Mouse (Mus musculus) C2C12 (cell line): ENCODE results near the gene Tbc1d9.

Experiments used
- CTCF ChIP-seq: IDR thresholded peaks from one replicate; pipeline ENCODE4 v1.5.1; 2011; ENCODE audit not compliant: control insufficient read depth, insufficient read depth, insufficient read length
- MYOD1 ChIP-seq: IDR thresholded peaks from one replicate; pipeline ENCODE4 v1.6.1; 2011; ENCODE audit warnings: low read depth; ENCODE audit not compliant: control insufficient read depth, insufficient read length
- USF1 ChIP-seq: IDR thresholded peaks from one replicate; pipeline ENCODE4 v1.6.1; 2011; ENCODE audit warnings: low read depth, mild to moderate bottlenecking, control low read depth, moderate library complexity

DNA sequence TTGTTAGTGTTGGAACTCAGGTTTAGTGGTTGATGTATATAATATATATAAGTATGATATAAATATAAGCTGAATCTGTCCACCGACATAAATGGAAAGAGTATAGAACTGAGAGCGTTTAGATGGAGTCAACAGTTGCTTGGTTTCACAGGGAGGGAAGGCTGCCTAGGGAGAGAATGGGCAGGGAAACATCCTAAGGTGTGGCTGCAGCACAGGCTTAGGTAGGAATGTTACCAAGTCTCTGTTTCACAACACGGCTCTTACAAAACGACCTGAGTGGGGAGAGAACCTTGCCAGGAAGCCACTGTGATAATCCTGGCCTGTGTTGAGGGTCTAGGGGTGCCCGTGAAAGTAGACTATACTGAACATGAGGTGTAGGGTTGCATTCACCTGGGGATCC, 62.2 kb downstream of the Tbc1d9 start:
- TF ChIP-seq CTCF (no peak), USF1 (no peak), MYOD1 (no peak)
